Mouse (Mus musculus): ENCODE data around the gene Tspan9.

- TF ChIP-seq POLR2A (IDR thresholded peaks at IDR 0.05; ENCODE audit: borderline replicate concordance, extremely low read depth, low read depth, low read length) (no peak), CTCF (IDR thresholded peaks at IDR 0.05; ENCODE audit: insufficient read depth, low read length) (no peak)
These were observed 110.1 kb downstream of the Tspan9 start for GRCm38 (mm10) chr6:128033172-128033867.
